Mouse (Mus musculus): Measurements from ENCODE around the gene Col23a1.

- TF ChIP-seq CTCF (IDR thresholded peaks at IDR 0.05; ENCODE audit: borderline replicate concordance, insufficient read depth, low read length) (no peak), POLR2A (IDR thresholded peaks at IDR 0.05; ENCODE audit: low read depth, low read length) (no peak)
Measured at GRCm38 (mm10) chr11:51593849-51594248, 304.1 kb downstream of the Col23a1 start.

Data from embryonic fibroblast, embryonic 13.5 days (primary cell).